Mouse (Mus musculus): ENCODE measurements around the gene Ift22. TPM values are rescaled to one million over a fixed set of nuclear protein-coding genes. Genes with fewer than 3 reads are reported as not detected.

Ift22 gene
- polyA plus RNA-seq, 1 experiment, result 58.7 TPM

GRCm38 (mm10) chr5:136917613-136918242, 9.8 kb downstream of the Ift22 start:
- Histone ChIP-seq H3K4me3 (replicated peaks; ENCODE audit: insufficient read depth, low read depth, low read length) (no peak overlapping the region), H3K27me3 (ENCODE audit: control insufficient read depth, insufficient read depth, low read length) (no peaks in the 10 kb centered on the region), H3K27ac (ENCODE audit: insufficient read depth, low read length) (no peak overlapping the region), H3K4me1 (ENCODE audit: control insufficient read depth, insufficient read depth, low read length) (no peaks in the 10 kb centered on the region)
- 94% methylated on average over 8 of the region's 8 CpGs for WGBS
- no peak for TF ChIP-seq CTCF (IDR thresholded peaks at IDR 0.05; ENCODE audit: borderline replicate concordance, insufficient read depth, low read depth, low read length)
- DNase-seq, result no peak

DNA sequence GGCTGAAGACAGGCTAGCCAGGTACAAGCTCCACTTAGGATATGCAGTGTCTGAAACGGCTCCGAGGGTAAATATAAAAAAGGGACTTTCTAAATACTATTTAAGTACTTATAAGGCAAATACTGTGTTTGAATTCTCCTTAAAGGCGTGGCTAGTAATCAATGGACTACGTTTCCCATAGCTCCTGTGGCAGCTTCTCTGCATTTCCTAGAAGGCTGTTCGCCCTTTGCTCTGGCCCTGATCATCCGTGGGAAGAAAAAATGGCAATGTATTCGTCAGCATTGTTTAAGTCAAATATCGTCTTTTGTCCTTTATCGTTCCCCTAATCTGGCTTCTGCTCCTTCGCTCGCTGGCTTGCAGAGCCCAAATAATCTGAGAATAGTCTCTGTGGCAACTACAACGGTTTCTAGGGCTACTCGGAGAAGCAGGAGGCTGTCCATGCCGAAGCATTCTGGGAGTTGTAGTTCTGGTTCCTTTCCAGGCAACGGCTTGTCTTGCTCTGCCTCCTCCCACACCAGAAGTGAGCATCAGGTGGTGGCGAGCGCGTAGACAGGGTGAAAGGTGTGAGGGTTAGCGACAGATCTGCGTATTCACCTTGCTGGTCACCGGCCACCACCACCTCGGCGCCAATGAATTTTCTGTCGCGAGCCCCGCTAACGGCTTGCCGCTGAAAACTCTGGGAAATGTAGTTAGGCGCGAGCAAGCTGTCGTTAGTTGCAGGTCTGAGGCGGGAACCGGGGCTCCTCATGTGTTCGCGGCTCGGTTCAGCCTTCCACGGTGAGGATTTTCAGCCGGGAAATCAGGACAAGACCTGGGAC, 10.9 kb downstream of the Ift22 start:
- no peak overlapping the region; the same call in 1 of the 2 replicates for H3K27ac ChIP-seq (ENCODE audit: insufficient read depth, low read length)
- H3K27me3 ChIP-seq (ENCODE audit: control insufficient read depth, insufficient read depth, low read length), result no peaks in the 10 kb centered on the region
- WGBS, result 3% methylated on average over 38 of the region's 38 CpGs
- TF ChIP-seq CTCF (IDR thresholded peaks at IDR 0.05; ENCODE audit: borderline replicate concordance, insufficient read depth, low read depth, low read length) (no peak), POLR2A (IDR thresholded peaks at IDR 0.05; ENCODE audit: borderline replicate concordance, insufficient read depth, low read length) (no peak)
- H3K4me3 ChIP-seq (replicated peaks; ENCODE audit: insufficient read depth, low read depth, low read length), result peak overlapping the region; percentile 83
- DNase-seq, result peak; percentile 86 to 88
- no peaks in the 10 kb centered on the region for H3K4me1 ChIP-seq (ENCODE audit: control insufficient read depth, insufficient read depth, low read length)

GRCm38 (mm10) chr5:136919546-136920301, 11.8 kb downstream of the Ift22 start:
- H3K27me3 ChIP-seq (ENCODE audit: control insufficient read depth, insufficient read depth, low read length), result no peaks in the 10 kb centered on the region
- H3K27ac ChIP-seq (ENCODE audit: insufficient read depth, low read length), result no peak overlapping the region
- peak overlapping the region; percentile 40 for H3K4me3 ChIP-seq (replicated peaks; ENCODE audit: insufficient read depth, low read depth, low read length)
- H3K4me1 ChIP-seq (ENCODE audit: control insufficient read depth, insufficient read depth, low read length), result no peaks in the 10 kb centered on the region
- DNase-seq, result peak; percentile 21 to 33
- 12% methylated on average over 18 of the region's 18 CpGs for WGBS
- TF ChIP-seq POLR2A (IDR thresholded peaks at IDR 0.05; ENCODE audit: borderline replicate concordance, insufficient read depth, low read length) (no peak), CTCF (IDR thresholded peaks at IDR 0.05; ENCODE audit: borderline replicate concordance, insufficient read depth, low read depth, low read length) (no peak)

DNA sequence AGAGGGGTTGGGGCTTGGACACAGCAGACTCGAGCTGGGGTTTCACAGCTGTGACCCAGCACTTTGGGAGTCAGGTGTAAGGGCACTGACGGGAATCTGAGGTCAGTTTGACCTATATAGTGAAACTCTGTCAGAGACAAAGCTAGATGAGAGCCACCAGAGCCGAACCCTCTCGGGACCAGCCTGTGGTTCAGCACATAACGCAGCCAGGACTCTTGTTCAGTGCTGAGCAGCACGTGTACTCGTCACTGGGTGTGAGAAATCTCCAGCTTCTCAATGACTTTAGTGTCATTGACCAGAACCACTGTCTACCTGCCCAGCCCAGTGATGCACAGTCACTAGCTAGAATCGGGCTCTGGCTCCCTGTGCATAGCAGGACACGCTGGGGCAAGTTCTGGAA, 14.9 kb downstream of the Ift22 start:
- no peaks in the 10 kb centered on the region for H3K4me1 ChIP-seq (ENCODE audit: control insufficient read depth, insufficient read depth, low read length)
- no peak for DNase-seq
- TF ChIP-seq POLR2A (IDR thresholded peaks at IDR 0.05; ENCODE audit: borderline replicate concordance, insufficient read depth, low read length) (no peak), CTCF (IDR thresholded peaks at IDR 0.05; ENCODE audit: borderline replicate concordance, insufficient read depth, low read depth, low read length) (no peak)
- H3K27ac ChIP-seq (ENCODE audit: insufficient read depth, low read length), result no peak overlapping the region
- 86% methylated on average over 9 of the region's 9 CpGs for WGBS
- H3K27me3 ChIP-seq (ENCODE audit: control insufficient read depth, insufficient read depth, low read length), result no peaks in the 10 kb centered on the region
- H3K4me3 ChIP-seq (replicated peaks; ENCODE audit: insufficient read depth, low read depth, low read length), result no peak overlapping the region

DNA sequence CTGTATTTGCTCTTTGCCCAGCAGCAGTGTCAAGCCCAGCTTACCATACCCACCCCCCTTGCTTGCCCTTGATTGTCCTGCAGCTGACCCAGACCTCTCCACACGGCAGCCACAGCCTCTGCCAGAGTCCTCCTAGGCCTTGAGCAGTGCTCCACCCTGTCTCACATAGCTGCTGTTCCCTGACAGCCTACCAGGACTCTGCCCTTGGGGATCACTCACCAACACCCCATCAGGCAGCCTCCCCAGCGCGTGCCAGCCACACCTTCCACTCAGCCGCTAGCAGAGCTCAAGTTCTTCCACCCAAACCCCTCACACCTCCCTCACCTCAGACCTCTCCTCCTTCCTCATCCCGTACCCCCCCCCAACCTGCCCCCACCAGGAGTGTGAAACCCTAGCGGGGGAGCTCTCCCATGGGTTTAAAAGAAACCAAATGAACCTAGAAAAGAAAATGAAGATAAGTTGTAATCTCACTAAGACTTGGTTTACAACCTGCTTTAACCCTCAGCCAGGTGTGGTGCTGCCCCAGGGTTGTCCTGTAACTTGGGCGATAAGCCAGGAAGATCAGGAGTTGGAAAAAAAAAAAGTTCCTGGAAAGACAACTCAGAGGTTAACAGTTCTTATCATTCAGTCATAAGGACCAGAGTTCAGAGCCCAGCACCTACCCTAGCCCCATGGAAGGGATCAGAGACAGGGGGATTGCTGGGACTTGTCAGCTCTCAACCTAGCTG, 16.0 kb downstream of the Ift22 start:
- Histone ChIP-seq H3K4me1 (ENCODE audit: control insufficient read depth, insufficient read depth, low read length) (no peaks in the 10 kb centered on the region), H3K27me3 (ENCODE audit: control insufficient read depth, insufficient read depth, low read length) (no peaks in the 10 kb centered on the region), H3K4me3 (replicated peaks; ENCODE audit: insufficient read depth, low read depth, low read length) (no peak overlapping the region), H3K27ac (ENCODE audit: insufficient read depth, low read length) (no peak overlapping the region)
- 83% methylated on average over 7 of the region's 7 CpGs for WGBS
- TF ChIP-seq CTCF (IDR thresholded peaks at IDR 0.05; ENCODE audit: borderline replicate concordance, insufficient read depth, low read depth, low read length) (no peak), POLR2A (IDR thresholded peaks at IDR 0.05; ENCODE audit: borderline replicate concordance, insufficient read depth, low read length) (no peak)
- no peak for DNase-seq

DNA sequence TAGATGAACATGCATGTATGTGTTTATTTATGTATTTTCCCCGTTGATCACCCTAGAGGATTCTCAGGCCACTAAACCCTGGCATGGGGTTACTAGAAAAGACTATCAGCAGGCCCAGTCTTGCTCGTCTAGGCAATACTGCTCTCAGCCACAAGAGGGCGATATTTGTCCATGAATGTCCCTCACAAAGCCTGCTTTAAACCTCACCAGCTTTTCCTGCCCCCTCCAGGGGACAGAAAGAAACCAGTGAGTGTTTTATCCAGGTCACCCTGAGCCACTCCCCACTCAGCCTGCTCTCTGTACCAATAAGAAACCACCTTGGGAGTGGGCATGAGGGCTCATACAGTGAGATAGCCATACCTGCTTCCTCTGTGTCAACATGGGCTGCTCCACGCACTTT, 21.1 kb downstream of the Ift22 start:
- Histone ChIP-seq H3K27ac (ENCODE audit: insufficient read depth, low read length) (no peak overlapping the region), H3K4me1 (ENCODE audit: control insufficient read depth, insufficient read depth, low read length) (no peaks in the 10 kb centered on the region), H3K4me3 (replicated peaks; ENCODE audit: insufficient read depth, low read depth, low read length) (no peak overlapping the region), H3K27me3 (ENCODE audit: control insufficient read depth, insufficient read depth, low read length) (no peaks in the 10 kb centered on the region)
- DNase-seq, result peak; percentile 66 to 80
- WGBS, result 19% methylated on average over 4 of the region's 4 CpGs
- TF ChIP-seq POLR2A (IDR thresholded peaks at IDR 0.05; ENCODE audit: borderline replicate concordance, insufficient read depth, low read length) (no peak), CTCF (IDR thresholded peaks at IDR 0.05; ENCODE audit: borderline replicate concordance, insufficient read depth, low read depth, low read length) (peak; percentile 87)

DNA sequence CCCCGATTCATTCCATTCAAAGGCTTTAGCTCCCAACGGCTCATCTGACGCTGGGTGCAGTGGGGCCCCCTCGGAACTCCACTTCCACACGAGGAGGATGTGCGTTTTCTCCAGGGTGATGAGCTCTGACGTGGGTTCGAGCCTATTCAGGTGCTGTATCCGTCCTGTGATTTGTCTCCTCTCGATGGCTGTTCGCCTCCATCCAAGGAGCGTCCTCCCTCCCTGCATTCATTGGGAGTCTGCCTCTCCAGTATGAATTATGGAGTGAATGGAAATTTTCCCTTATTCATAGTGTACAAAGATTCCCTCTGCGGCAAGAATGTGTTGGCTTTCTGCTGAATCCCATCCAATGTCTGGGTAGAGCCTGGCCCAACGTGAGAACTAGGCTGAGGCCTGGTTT, 23.9 kb downstream of the Ift22 start:
- Histone ChIP-seq H3K27me3 (ENCODE audit: control insufficient read depth, insufficient read depth, low read length) (no peaks in the 10 kb centered on the region), H3K27ac (ENCODE audit: insufficient read depth, low read length) (no peak overlapping the region), H3K4me1 (ENCODE audit: control insufficient read depth, insufficient read depth, low read length) (no peaks in the 10 kb centered on the region), H3K4me3 (replicated peaks; ENCODE audit: insufficient read depth, low read depth, low read length) (no peak overlapping the region)
- TF ChIP-seq POLR2A (IDR thresholded peaks at IDR 0.05; ENCODE audit: borderline replicate concordance, insufficient read depth, low read length), result no peak
- TF ChIP-seq CTCF (IDR thresholded peaks at IDR 0.05; ENCODE audit: borderline replicate concordance, insufficient read depth, low read depth, low read length), result no peak
- 75% methylated on average over 14 of the region's 14 CpGs for WGBS
- no peak for DNase-seq
